Comparison of ENCODE assay signal across 12 mouse cellular contexts in genomic region chr3:68516393-68517081, GRCm38 (mm10).
A peak's percentile ranks its signal among the peaks of the same experiment; 100 is the strongest.
DNase-seq lines count a peak whose midpoint lies in the region; ATAC-seq and TF ChIP-seq lines count a peak whose summit lies in the region.
"Had no signal": no experiment of that assay in that cellular context is flagged by ENCODE, and none has a peak within 500 bp of the region (broad histone marks: within the 10 kb centered on the region; RNA-seq: fewer than 3 reads in every experiment).

No protein-coding gene starts in this region.

- H3K9ac ChIP-seq in heart, postnatal 0 days (replicated peaks; ENCODE audit: low read depth, low read length), result no peak overlapping the region
- no peak overlapping the region for H3K9ac ChIP-seq in heart, embryonic 11.5 days (ENCODE audit: low read depth, low read length)
- H3K9ac ChIP-seq in midbrain, postnatal 0 days (replicated peaks; ENCODE audit: low read length, poor library complexity, severe bottlenecking), result no peak overlapping the region
- H3K9ac ChIP-seq in midbrain, embryonic 13.5 days (replicated peaks), result no peak overlapping the region
- H3K9ac ChIP-seq in neural tube, embryonic 15.5 days (replicated peaks), result no peak overlapping the region
- H3K9ac ChIP-seq: liver, embryonic 12.5 days had no signal

- H3K4me1 ChIP-seq in heart, postnatal 0 days (ENCODE audit: control insufficient read depth, insufficient read depth), result peaks cover 15% of the 10 kb centered on the region
- peaks cover 11% of the 10 kb centered on the region; the same call in 1 of the 2 replicates for H3K4me1 ChIP-seq in heart, embryonic 11.5 days (ENCODE audit: control insufficient read depth, insufficient read depth, low read length)
- H3K4me1 ChIP-seq in midbrain, postnatal 0 days (ENCODE audit: insufficient read depth, low read length), result no peaks in the 10 kb centered on the region
- H3K4me1 ChIP-seq in midbrain, embryonic 13.5 days (replicated peaks), result peaks cover 9% of the 10 kb centered on the region
- H3K4me1 ChIP-seq in cortical plate, adult 2 months (ENCODE audit: control insufficient read depth, insufficient read depth, low read length), result peaks cover 3% of the 10 kb centered on the region; the same call in 1 of the 2 replicates
- peaks cover 22% of the 10 kb centered on the region for H3K4me1 ChIP-seq in neural tube, embryonic 15.5 days

- TF ChIP-seq POLR2A in cortical plate, adult 2 months (IDR thresholded peaks at IDR 0.05; ENCODE audit: extremely low read depth, insufficient read depth, low read length), result no peak

- peak; percentile 27 for ATAC-seq in heart, postnatal 0 days (ENCODE audit: insufficient read depth, low read depth)
- ATAC-seq in heart, embryonic 11.5 days (replicated peaks; ENCODE audit: insufficient number of reproducible peaks, low FRiP score, low TSS enrichment), result no peak
- no peak for ATAC-seq in midbrain, postnatal 0 days (ENCODE audit: low FRiP score)
- ATAC-seq in midbrain, embryonic 13.5 days, result no peak
- no peak for ATAC-seq in neural tube, embryonic 15.5 days (ENCODE audit: low FRiP score)
- ATAC-seq: liver, embryonic 12.5 days; midbrain, embryonic 16.5 days had no signal

- no peak for DNase-seq in heart, postnatal 0 days (ENCODE audit: low spot score)
- DNase-seq in midbrain, postnatal 0 days (ENCODE audit: low spot score), result peak; percentile 28
- no peak for DNase-seq in spleen, adult 12 weeks (ENCODE audit: low spot score)
- DNase-seq: cerebellum, adult 18-20 months; gastrocnemius, postnatal 14 days; kidney, adult 8-10 months had no signal

- H3K27ac ChIP-seq in heart, postnatal 0 days (ENCODE audit: low read depth), result peak overlapping the region; percentile 35; the same call in 1 of the 2 replicates
- no peak overlapping the region for H3K27ac ChIP-seq in heart, embryonic 11.5 days (ENCODE audit: low read depth, low read length)
- no peak overlapping the region for H3K27ac ChIP-seq in midbrain, postnatal 0 days (ENCODE audit: low read depth, low read length)
- H3K27ac ChIP-seq in midbrain, embryonic 13.5 days, result no peak overlapping the region
- 0 out of 2 replicates have a peak overlapping the region, but pooled peaks have one; percentile 46 for H3K27ac ChIP-seq in cortical plate, adult 2 months (ENCODE audit: insufficient read depth, low read length)
- H3K27ac ChIP-seq in neural tube, embryonic 15.5 days (replicated peaks), result peak overlapping the region; percentile 54
- H3K27ac ChIP-seq: liver, embryonic 12.5 days had no signal

- WGBS in heart, postnatal 0 days, result 76% methylated on average over 12 of the region's 12 CpGs
- WGBS in heart, embryonic 11.5 days (ENCODE audit: insufficient replicate concordance), result 90% methylated on average over 12 of the region's 12 CpGs
- 80% methylated on average over 12 of the region's 12 CpGs for WGBS in midbrain, postnatal 0 days
- 81% methylated on average over 12 of the region's 12 CpGs for WGBS in midbrain, embryonic 13.5 days
- WGBS in neural tube, embryonic 15.5 days, result 54% methylated on average over 12 of the region's 12 CpGs

- no peak overlapping the region for H3K4me3 ChIP-seq in heart, postnatal 0 days (ENCODE audit: low read depth, low read length)
- no peak overlapping the region for H3K4me3 ChIP-seq in heart, embryonic 11.5 days (ENCODE audit: low read depth, low read length)
- H3K4me3 ChIP-seq in midbrain, postnatal 0 days (ENCODE audit: low read depth, low read length), result no peak overlapping the region
- H3K4me3 ChIP-seq in midbrain, embryonic 13.5 days (replicated peaks), result no peak overlapping the region
- no peak overlapping the region for H3K4me3 ChIP-seq in cortical plate, adult 2 months (ENCODE audit: insufficient read depth, low read length)
- no peak overlapping the region for H3K4me3 ChIP-seq in neural tube, embryonic 15.5 days (replicated peaks)
- H3K4me3 ChIP-seq: liver, embryonic 12.5 days had no signal

- no peak overlapping the region for H3K4me2 ChIP-seq in heart, postnatal 0 days (ENCODE audit: low read depth, low read length)
- H3K4me2 ChIP-seq in heart, embryonic 11.5 days, result no peak overlapping the region
- H3K4me2 ChIP-seq in midbrain, postnatal 0 days (ENCODE audit: low read depth, low read length, poor library complexity, severe bottlenecking), result no peak overlapping the region
- H3K4me2 ChIP-seq in midbrain, embryonic 13.5 days (replicated peaks), result no peak overlapping the region
- no peak overlapping the region for H3K4me2 ChIP-seq in neural tube, embryonic 15.5 days
- H3K4me2 ChIP-seq: liver, embryonic 12.5 days had no signal

- no peaks in the 10 kb centered on the region for H3K9me3 ChIP-seq in heart, postnatal 0 days (replicated peaks; ENCODE audit: control insufficient read depth, low read length)
- no peaks in the 10 kb centered on the region for H3K9me3 ChIP-seq in heart, embryonic 11.5 days (replicated peaks; ENCODE audit: control insufficient read depth, low read length)
- no peaks in the 10 kb centered on the region for H3K9me3 ChIP-seq in midbrain, postnatal 0 days (ENCODE audit: low read length)
- H3K9me3 ChIP-seq in midbrain, embryonic 13.5 days, result no peaks in the 10 kb centered on the region
- H3K9me3 ChIP-seq in neural tube, embryonic 15.5 days (replicated peaks), result no peaks in the 10 kb centered on the region
- H3K9me3 ChIP-seq: liver, embryonic 12.5 days had no signal

- TF ChIP-seq EP300 in heart, postnatal 0 days (IDR thresholded peaks at IDR 0.05; ENCODE audit: low read depth), result no peak

- no peaks in the 10 kb centered on the region for H3K27me3 ChIP-seq in heart, postnatal 0 days (ENCODE audit: control insufficient read depth, insufficient read depth, low read length)
- H3K27me3 ChIP-seq in heart, embryonic 11.5 days (ENCODE audit: control insufficient read depth, insufficient read depth, low read length), result no peaks in the 10 kb centered on the region
- no peaks in the 10 kb centered on the region for H3K27me3 ChIP-seq in midbrain, postnatal 0 days (ENCODE audit: insufficient read depth, low read length)
- no peaks in the 10 kb centered on the region for H3K27me3 ChIP-seq in midbrain, embryonic 13.5 days
- no peaks in the 10 kb centered on the region for H3K27me3 ChIP-seq in neural tube, embryonic 15.5 days (replicated peaks)
- H3K27me3 ChIP-seq: liver, embryonic 12.5 days had no signal

- no peaks in the 10 kb centered on the region for H3K36me3 ChIP-seq in heart, postnatal 0 days (replicated peaks; ENCODE audit: control insufficient read depth, insufficient read depth, low read length)
- H3K36me3 ChIP-seq in heart, embryonic 11.5 days (ENCODE audit: control insufficient read depth, insufficient read depth, low read length), result no peaks in the 10 kb centered on the region
- H3K36me3 ChIP-seq in midbrain, postnatal 0 days (ENCODE audit: insufficient read depth, low read length), result no peaks in the 10 kb centered on the region
- no peaks in the 10 kb centered on the region for H3K36me3 ChIP-seq in midbrain, embryonic 13.5 days
- H3K36me3 ChIP-seq in neural tube, embryonic 15.5 days, result no peaks in the 10 kb centered on the region
- H3K36me3 ChIP-seq: liver, embryonic 12.5 days had no signal

- no peak for TF ChIP-seq CTCF in heart, postnatal 0 days (IDR thresholded peaks at IDR 0.05; ENCODE audit: low read depth)
- TF ChIP-seq CTCF in midbrain, postnatal 0 days (IDR thresholded peaks at IDR 0.05), result no peak
- no peak for TF ChIP-seq CTCF in cortical plate, adult 2 months (IDR thresholded peaks at IDR 0.05; ENCODE audit: extremely low read depth, insufficient read depth, low read length)

Comparison
In these comparisons a context has a peak if more than half of its experiments do, and no peak if none do; other contexts are left out.
1. H3K27ac ChIP-seq: peak in heart, postnatal 0 days (single experiment), cortical plate, adult 2 months (single experiment) and neural tube, embryonic 15.5 days (single experiment); none in heart, embryonic 11.5 days (single experiment), midbrain, postnatal 0 days (single experiment) and midbrain, embryonic 13.5 days (single experiment).